Mouse (Mus musculus): Measurements from ENCODE around the gene Nfib. TPM values are rescaled to one million over a fixed set of nuclear protein-coding genes. Genes with fewer than 3 reads are reported as not detected.

Gene Nfib
- total RNA-seq, 2 experiments from 2014 or later = 208 to 209 TPM

DNA sequence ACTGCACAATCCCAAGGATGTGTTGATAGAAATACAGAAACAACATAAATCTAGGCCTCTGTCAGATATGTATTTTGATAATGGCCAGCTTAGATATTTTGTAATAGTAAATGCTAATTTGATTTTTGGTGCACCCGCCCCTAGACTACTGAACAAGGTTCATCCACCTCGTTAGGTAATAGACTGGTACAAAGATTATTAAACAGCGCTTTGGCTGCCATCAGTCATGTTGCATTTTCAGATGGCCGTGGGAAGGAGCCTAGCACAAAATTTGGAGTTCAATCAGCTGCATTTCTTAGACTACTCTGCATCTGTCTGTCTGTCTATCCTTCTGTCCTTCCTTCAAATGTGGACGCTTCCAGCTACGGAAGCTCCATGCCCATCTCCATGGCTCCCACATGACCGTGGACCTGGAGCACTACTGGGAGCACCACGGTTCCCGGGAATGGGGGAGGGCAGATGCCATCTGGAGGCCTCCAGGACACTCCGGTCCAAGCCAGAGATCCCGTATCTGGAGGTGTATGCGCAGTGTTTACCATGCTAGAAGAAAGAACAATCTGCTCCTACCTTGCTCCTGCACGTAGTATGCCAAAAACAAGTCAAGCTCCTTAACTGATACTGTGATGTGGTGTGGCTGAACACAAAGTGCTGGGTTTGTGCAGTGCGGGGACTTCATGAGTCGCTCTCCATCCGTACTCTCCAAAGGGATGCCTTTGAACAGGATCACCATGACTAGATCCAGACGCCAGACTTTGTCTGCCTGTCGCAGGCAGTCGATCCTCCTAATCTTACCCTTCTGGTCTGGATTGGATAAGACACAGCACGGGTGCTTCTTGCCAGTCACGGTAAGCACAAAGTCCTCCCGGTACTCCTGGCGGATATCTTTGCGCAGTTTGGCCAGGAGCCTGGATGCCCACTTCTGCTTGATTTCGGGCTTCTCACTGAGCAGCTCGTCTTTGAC, 207.6 kb downstream of the Nfib start:
- peak; percentile 45 for DNase-seq

DNA sequence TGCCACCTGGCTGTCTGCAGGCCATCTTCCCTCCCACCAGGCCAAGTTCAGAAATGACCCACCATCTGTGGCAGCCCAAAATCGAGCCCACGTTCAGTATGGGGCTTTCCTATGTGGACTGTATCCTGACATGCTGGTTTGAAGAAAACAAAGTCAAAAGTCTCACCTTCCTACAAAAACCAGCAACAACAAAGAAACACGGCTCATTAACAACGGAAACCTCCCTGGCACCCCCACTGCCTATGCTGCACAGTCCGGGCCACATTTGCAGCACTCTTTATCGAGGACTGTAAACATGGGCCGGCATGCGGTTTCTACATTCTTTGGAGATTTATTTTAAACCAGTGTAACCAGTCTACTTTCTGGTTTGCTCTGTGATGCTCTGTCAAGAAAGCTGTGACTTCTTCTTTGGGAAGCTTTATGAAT, 208.4 kb downstream of the Nfib start:
- no peak for DNase-seq

DNA sequence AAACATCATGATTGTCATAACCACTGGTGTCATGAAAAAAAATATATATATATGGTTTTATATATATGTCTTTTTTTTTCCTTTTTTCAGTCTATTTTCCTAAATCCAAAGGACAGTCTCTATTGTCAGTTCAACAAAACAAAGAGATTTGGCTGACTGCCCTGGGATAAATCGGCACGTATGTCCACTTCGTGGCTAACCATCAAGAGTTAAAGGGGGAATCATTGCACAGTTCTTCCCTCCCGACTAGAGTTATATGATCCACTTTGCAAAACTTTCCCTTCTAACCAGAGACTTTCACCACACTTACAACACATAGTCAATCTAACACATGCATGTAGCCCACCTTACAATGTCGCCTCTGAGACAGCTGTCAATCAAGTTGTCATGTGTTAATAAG, 209.2 kb downstream of the Nfib start:
- no peak for DNase-seq

DNA sequence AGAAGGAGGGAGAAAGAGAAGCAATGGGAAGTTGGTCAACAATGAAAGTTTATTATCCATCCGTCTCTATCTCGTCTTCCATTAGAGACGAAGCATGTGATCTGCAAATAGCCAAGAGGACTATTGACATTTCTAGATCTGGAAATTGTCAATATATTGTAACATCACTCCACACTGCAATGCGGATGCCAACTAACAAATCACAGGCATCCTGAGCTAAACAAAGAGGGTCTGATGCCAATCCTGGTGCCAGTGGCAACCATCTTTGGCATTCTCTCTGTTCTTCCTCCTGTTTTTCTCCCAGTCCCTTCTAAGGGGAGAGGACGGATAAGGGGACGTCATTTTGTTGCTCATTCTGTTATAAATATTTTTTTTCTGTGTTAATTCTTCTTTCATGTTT, 209.9 kb downstream of the Nfib start:
- DNase-seq = no peak

DNA sequence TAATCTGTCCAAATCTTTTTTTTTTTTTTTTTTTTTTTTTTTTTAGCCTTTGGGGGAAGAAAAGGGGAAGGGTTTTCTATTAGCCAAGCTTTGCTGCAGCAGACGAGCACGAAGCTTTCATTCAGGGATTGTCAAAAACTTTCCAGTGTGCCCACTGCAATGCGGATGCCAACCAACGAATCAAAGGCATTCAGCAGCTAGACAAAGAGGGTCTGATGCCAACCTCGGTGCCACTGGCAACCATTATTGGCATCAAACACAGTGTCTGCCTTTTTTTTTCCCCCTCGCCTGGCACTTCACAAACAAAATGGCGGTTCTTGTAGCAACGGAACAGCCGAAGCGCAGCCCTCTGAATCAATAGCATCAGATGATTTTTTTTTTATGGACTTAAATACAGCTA, 210.7 kb downstream of the Nfib start:
- no peak for DNase-seq

DNA sequence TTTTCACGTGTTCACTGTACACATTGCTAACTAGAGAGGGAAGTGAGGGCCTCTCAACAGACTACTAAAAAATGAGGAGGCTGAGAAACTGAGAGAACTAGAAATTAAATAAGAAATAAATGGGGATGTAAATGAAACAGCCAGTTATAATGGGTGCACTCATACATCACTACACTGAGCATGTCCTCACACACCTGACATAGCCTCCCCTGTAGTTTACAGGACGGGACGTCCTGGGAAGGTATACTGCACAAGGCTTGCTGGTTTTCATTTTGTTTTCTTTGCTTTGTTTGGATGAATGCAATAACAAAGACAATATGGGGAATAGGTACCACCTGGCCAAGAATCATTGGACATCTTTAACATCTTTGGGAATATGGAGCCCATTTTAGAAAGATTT, 211.1 kb downstream of the Nfib start:
- DNase-seq = no peak

DNA sequence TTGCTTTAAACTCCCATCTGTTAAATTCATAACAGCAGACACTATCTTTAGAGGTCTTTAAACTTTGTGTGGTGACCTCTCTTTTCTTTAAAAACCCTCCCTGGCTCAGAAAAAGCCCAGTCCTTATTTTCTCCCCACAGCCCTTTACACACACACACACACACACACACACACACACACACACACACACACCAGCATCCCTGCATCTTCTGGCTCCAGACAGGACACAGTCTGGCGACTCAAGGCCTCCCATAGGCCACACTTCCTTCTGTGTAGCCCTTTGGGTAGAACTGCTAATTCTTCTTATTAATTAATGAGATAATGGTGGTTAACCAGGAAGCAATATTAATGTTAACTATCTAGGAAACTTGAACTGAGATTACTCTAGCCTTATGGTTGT, 211.7 kb downstream of the Nfib start:
- DNase-seq = no peak

DNA sequence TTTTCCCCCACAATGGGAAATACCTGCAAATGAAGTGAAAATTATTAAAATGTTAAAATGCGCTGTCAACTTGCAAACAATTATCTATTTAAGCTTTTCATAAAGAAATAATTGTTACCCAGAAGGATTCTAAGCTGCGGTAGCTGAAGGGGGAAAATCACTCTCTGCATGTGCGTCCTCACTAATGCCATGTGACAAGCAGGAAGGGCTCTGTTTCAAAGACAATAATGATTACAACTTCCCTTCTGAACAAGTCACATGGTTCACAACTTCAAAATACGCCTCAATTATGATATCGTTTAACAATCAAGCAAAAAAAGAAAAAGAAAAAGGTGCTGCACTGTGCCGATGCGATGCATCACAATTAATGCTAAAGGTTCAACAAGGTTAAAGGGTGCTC, 212.2 kb downstream of the Nfib start:
- no peak for DNase-seq

DNA sequence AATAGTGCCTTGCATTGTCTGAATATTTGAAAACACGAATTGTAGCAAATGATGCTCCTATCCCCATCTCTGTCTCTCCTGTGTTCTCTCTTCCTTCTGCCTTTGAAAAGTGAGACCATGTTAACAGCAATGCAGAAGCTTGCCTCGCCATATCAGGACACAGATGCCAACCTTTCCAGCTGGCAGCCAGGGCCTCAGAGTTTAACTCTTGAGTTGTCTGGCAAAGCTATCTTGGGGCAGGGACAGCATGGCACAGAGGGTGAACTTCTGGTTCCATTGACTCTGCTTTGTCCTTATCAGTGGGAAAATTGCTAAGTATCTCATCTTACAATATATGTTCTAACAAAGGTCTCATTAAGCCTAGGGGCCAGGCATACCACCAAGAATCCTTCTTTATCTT, 212.8 kb downstream of the Nfib start:
- DNase-seq = no peak

DNA sequence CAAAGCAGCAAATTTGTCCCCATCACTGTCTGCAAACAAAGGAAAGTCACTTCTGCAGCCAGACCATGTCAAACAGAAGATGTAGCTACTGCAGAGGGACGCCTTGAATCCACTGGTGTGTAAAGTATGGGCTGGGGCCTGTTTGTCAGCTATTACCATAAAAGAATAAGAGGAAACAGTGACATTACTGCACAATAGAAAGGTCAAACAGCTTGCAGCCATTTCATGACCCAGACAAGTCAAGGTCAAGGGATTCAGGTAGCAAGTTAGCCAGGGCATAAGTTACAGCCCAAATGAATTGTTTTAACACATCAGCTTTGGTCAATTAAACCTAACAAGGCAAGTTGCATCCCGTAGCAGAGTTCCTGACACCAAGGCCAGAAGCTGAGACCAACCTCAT, 215.6 kb downstream of the Nfib start:
- DNase-seq = no peak

DNA sequence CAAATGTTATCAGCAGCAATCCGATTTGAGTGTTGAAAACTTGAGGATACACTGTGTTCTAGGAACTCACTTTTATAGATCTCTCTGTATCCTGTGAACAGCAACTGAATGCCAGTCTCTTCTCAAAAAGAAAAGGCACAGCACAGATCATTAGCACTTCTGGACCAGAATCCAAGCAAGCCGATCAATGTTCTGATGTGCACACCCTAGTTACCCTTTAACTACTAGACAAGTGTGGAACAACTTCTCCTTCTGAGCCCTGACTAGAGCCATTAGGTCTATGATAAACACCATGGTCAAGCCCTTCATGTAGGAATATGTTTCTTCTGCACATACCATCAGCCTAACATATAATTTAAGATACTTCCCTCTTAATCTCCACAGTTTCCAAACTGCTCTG, 219.6 kb downstream of the Nfib start:
- no peak for DNase-seq

DNA sequence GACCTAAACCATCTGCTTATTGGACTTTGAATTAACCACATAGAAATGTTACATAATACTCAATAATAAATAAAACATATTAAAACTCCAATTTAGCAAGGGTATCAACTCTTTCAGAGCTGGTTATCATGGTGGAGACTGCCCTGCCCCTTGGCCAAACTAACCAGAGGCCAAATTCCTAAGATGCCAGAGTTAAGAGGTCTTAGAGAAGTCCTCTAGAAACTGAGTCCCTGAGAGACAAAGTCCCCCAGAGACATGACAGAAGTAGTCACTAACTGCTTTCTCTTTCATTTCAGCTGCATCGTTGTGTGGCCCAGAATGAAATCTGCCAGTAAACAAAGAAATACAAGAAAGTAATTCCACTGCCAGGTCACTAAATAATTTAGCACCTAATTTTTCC, 221.7 kb downstream of the Nfib start:
- DNase-seq = no peak

DNA sequence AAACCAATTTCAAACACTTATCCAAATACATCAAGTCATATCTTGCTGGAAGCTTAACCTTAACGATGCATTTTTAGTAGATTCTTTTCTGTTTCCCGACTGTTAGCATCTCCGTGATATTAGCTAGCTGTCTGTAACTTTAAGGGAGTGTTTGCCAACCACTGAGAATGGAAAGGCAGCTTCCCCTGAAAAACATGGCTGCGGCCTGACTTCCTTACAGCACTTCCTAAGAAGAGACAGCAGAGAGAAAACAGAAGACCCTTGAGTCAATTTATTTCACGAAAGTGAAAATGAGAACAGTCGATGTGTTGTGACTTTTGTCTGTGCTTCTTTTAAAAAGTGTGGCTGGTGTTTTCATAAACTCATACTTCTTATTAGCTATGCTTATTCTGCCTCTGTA, 222.3 kb downstream of the Nfib start:
- DNase-seq = no peak

DNA sequence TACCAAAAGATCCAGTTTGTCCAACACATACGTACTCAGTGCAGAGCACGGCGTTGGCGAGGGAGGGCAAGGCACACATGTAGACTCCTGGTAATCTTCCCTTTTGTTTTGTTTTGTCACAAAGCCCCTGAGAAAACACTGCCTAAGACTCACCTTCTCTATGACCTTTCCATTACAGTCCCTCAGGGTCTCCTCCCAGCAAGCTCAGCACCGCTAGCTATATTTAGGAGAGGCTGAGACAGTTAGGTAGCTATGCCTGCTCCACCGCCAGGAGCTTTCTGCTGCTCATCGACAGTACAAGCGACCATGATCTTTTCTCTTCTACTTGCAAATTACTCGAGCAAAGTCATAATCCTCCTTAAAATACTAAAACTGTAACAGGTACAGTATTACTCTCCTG, 224.9 kb downstream of the Nfib start:
- no peak for DNase-seq

DNA sequence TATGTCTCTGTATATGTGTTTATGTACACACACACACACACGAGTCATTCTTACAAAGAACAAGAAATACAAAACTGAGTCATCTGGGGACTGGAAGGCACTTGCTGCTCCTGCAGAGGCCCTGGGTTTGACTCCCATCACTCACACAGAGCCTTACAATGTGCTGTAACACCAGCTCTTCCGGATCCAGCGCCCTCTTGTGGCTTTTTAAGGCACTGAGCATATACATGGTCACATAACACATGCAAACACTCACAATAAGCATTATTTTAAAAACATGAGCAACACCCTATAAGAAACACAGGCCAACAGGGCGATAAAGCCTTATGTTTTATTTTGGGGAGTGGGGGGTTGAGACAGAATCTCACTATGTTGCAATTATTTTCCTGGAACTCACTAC, 226.2 kb downstream of the Nfib start:
- DNase-seq = no peak

DNA sequence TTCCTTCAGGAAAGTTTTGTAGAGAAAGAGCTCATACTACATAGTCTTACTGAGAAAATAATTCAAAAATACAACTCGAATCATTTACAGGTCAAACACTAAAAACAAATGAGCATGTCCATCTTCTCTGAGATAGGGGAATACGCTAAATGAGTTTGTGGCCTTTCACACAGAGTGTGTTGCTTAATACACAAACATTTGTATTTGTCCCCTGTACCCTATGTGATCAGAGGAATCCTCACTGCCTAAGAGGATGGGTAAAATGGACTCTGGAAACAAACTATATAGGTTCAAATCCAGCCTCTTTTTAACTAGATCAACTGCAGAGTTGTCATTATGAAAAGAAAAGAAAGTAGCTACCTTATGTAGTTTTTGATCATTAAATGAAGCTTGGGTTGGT, 227.8 kb downstream of the Nfib start:
- no peak for DNase-seq

DNA sequence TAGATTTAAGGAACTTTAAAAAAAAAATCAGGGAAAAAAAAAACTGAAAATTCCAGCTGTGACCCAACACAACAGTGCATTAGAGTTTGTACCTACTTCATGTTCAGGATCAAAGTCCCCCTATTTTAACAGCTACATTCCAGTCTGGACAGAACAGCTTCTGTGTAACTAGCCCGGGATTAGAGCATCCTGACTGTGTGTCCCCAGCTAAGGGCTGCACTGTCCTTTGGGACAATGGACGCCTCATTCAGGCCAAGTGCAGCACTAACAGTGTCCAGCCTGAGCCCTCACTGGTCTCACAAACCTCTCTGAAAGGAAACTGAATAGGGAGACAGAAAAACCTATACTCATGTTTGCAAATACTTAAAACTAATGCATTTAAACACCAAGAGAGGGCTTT, 229.1 kb downstream of the Nfib start:
- DNase-seq = no peak

DNA sequence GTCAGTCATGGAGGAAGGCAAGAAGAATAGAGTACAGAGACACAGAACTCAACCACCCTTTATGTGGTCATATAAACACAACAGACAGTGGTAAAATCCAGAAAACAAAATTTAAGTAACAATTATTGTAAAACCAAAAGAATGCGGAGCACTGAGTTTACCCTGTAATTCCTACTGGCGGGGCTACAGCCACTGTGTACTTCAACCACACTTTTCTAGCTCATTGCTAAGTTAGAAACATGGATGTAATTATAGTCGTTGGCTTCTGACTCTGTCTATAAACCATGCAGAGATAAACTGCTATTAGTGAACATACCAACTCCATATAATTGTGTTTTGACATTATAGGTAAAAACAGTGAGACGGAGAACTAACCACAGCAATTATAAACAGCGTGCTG, 231.2 kb downstream of the Nfib start:
- peak; percentile 1 for DNase-seq

DNA sequence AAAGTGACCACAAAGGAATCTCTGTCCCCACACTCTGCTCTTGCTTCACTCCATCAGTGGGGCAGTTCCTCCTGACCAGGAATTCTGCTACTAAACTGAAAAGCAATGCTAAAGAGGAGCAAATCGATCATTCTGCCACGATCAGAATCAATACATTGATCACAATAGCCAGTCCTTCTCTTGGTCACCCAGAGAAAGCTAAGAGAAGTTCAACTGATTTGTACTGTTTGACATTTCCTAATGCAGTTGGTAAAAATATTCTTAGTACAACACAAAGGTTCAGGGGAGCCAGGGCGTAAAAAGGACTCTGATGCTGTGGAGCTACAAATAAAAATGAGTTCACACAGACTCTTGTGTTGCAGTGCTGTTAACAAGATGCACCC, 234.6 kb downstream of the Nfib start:
- no peak for DNase-seq

DNA sequence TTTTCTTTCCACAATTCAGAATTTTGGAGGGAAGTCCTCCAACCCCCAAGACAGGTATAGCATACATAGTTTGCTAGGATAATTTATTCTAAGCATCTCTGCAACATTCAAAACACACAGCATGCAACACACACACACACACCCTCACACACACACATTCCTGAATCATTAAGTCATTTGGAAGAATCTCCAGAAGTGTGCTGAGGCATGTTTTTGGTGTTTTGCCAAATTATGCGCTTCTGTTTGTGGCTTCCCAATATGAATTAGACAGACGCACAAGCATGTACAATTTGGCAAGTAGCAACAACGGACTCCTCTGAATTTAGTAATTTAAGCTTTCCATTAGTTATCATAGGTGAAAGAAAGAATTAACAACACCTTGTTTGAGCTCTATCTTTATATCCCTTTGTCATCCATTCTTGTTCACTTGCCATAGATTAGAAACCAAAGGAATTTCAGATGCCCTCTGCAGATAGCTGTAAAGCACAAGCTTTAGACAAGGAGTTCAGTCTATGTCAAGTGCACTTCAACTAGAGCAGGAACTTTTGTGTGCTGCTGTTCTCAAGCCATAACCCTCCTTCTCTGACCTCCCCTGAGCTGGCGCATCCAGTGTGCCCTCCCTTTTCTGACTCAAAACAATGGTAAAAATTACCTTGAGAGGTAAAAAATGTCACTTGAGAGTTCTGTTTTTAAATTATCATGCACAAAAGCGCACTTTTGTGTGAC, 235.2 kb downstream of the Nfib start:
- DNase-seq = no peak

DNA sequence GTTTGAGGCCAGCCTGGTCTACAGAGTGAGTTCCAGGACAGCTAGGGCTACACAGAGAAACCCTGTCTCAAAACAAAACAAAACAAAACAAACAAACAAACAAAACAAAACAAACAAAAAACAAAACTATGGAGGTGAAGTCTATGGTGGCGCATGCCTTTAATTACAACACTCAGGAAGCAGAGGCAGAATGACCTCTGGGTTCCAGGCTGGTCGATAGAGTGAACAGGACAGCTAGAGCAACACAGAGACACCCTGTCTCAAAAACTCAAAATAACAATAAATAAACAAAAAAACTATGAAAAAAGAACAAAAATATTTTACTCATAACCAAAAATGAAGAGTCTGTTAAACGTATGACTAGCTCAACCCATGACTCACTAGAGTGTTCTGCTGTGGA, 236.6 kb downstream of the Nfib start:
- no peak for DNase-seq

DNA sequence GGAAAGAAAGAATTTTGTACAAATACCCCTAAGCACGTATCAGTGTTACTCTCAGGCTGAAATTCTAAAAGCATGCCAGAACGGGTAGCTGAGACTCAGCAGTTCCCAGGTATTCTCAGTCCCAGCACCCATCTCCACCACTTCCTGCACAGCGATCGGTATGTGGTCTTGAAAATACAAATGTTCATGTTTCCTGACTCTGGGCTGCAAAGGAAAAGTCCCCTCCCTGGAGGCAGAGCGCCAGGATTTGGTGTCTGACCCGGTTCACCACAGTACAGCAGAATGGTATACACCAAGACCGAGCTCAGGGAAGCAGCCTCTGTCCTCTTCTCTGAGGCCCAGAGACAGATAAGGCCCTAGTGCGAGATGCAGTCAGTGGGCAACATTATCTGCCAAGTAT, 238.8 kb downstream of the Nfib start:
- peak; percentile 67 for DNase-seq

DNA sequence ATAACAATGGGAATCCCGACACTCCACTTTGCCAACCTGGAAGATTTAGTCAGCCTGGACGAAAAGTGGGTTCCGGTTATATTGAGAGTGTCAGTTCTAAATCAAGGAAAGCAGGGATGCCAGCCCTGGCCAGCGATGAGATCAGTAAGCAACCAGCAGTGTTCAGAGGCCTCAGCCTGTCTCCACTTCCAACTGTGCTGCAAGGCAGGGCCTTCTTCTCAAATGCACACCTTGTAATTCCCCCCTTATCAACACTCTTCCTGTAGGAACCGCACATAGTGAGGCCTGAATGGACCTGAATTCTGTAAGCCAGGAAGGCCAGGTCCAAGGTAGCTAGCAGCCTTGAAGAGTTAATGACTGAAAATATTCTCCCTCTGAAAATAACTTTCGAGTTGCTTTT, 239.4 kb downstream of the Nfib start:
- no peak for DNase-seq

DNA sequence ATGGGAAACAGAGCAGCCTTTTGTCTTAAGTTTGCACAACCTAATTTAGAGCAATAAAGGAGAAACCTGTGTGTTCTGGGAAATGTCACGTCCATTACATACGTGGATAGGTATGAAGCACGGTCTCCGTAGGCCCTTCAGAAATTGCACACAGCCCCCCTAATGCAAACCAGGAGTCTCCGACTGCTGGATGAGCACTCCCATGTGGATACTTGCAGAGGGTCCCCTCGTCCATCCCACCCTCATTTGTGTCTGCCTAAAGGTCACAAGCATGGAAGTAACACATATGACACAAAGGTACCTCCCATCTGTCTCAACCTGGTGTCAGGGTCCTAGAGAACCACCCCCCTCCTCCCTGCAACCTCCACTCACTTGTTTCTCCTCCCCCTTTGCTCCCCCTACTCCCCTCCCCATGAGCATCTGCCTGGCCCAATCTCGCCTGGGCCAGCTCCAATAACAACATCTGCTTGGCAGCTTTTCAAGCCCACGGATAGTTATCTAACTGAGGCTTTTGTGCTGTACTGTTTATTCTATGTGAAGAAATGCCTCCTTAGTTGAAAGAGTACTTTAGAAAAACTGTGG, 241.4 kb downstream of the Nfib start:
- peak; percentile 80 for DNase-seq

All from heart, postnatal 4 days (tissue).